Mouse (Mus musculus): ENCODE data around the gene Vcp. TPM values are rescaled to one million over a fixed set of nuclear protein-coding genes. Genes with fewer than 3 reads are reported as not detected.

Gene Vcp
- polyA plus RNA-seq, 1 experiment from 2014 or later = 242 TPM

GRCm38 (mm10) chr4:43010161-43011038, 10.1 kb upstream of the Vcp start, which contains the start of gene Fancg:
Fancg (minus strand) TSS chr4:43010506.
- Histone ChIP-seq H3K4me2 (replicated peaks; ENCODE audit: low read depth, low read length) (peak within 1 kb of the TSS; percentile 78), H3K9ac (replicated peaks; ENCODE audit: low read depth) (peak within 1 kb of the TSS; percentile 59), H3K4me1 (ENCODE audit: insufficient read depth, low read depth, low read length) (no peaks in the 10 kb centered on the region), H3K4me3 (ENCODE audit: low read depth, low read length) (peak within 1 kb of the TSS; percentile 88), H3K9me3 (ENCODE audit: low read length) (no peaks in the 10 kb centered on the region), H3K27ac (ENCODE audit: low read length) (no peak within 1 kb of the TSS), H3K36me3 (ENCODE audit: insufficient read depth, low read length) (no peaks in the 10 kb centered on the region), H3K27me3 (replicated peaks; ENCODE audit: insufficient read depth, low read length) (no peaks in the 10 kb centered on the region)
- DNase-seq (ENCODE audit: low spot score) (peak; percentile 83), ATAC-seq (peak; percentile 91)
- under 1% methylated on average over 37 of the region's 37 CpGs for WGBS
- TF ChIP-seq EP300 (IDR thresholded peaks at IDR 0.05) (no peak), CTCF (IDR thresholded peaks at IDR 0.05) (no peak)

- TF ChIP-seq EP300 (IDR thresholded peaks at IDR 0.05) (no peak), CTCF (IDR thresholded peaks at IDR 0.05) (peak; percentile 69)
- no peak overlapping the region for H3K4me3 ChIP-seq (ENCODE audit: low read depth, low read length)
- ATAC-seq (no peak), DNase-seq (ENCODE audit: low spot score) (peak; percentile 72)
- 47% methylated on average over 2 of the region's 2 CpGs for WGBS
- H3K4me2 ChIP-seq (replicated peaks; ENCODE audit: low read depth, low read length) = no peak overlapping the region
- no peak overlapping the region for H3K9ac ChIP-seq (replicated peaks; ENCODE audit: low read depth)
- H3K9me3 ChIP-seq (ENCODE audit: low read length) = no peaks in the 10 kb centered on the region
- no peak overlapping the region for H3K27ac ChIP-seq (ENCODE audit: low read length)
- no peaks in the 10 kb centered on the region for H3K4me1 ChIP-seq (ENCODE audit: insufficient read depth, low read depth, low read length)
- H3K36me3 ChIP-seq (ENCODE audit: insufficient read depth, low read length) = no peaks in the 10 kb centered on the region; the same call in 1 of the 2 replicates
- H3K27me3 ChIP-seq (replicated peaks; ENCODE audit: insufficient read depth, low read length) = no peaks in the 10 kb centered on the region
These were observed 5.5 kb upstream of the Vcp start for GRCm38 (mm10) chr4:43005765-43006164.

GRCm38 (mm10) chr4:43004951-43005350, 4.6 kb upstream of the Vcp start:
- Histone ChIP-seq H3K4me2 (replicated peaks; ENCODE audit: low read depth, low read length) (no peak overlapping the region), H3K4me1 (ENCODE audit: insufficient read depth, low read depth, low read length) (no peaks in the 10 kb centered on the region), H3K27ac (ENCODE audit: low read length) (no peak overlapping the region), H3K9ac (replicated peaks; ENCODE audit: low read depth) (no peak overlapping the region), H3K9me3 (ENCODE audit: low read length) (no peaks in the 10 kb centered on the region), H3K27me3 (replicated peaks; ENCODE audit: insufficient read depth, low read length) (no peaks in the 10 kb centered on the region), H3K36me3 (ENCODE audit: insufficient read depth, low read length) (no peaks in the 10 kb centered on the region; the same call in 1 of the 2 replicates), H3K4me3 (ENCODE audit: low read depth, low read length) (no peak overlapping the region)
- ATAC-seq (no peak), DNase-seq (ENCODE audit: low spot score) (no peak)
- 89% methylated on average over 3 of the region's 3 CpGs for whole genome bisulfite sequencing
- TF ChIP-seq EP300 (IDR thresholded peaks at IDR 0.05) = no peak
- TF ChIP-seq CTCF (IDR thresholded peaks at IDR 0.05) = no peak

GRCm38 (mm10) chr4:43002756-43003439, 2.6 kb upstream of the Vcp start:
- no peak for TF ChIP-seq CTCF (IDR thresholded peaks at IDR 0.05)
- TF ChIP-seq EP300 (IDR thresholded peaks at IDR 0.05) = no peak
- Histone ChIP-seq H3K4me2 (replicated peaks; ENCODE audit: low read depth, low read length) (no peak overlapping the region), H3K27me3 (replicated peaks; ENCODE audit: insufficient read depth, low read length) (no peaks in the 10 kb centered on the region), H3K9ac (replicated peaks; ENCODE audit: low read depth) (no peak overlapping the region), H3K36me3 (ENCODE audit: insufficient read depth, low read length) (no peaks in the 10 kb centered on the region; the same call in 1 of the 2 replicates), H3K4me1 (ENCODE audit: insufficient read depth, low read depth, low read length) (peaks cover 10% of the 10 kb centered on the region; the same call in 1 of the 2 replicates), H3K9me3 (ENCODE audit: low read length) (no peaks in the 10 kb centered on the region), H3K27ac (ENCODE audit: low read length) (no peak overlapping the region), H3K4me3 (ENCODE audit: low read depth, low read length) (no peak overlapping the region)
- 75% methylated on average over 12 of the region's 12 CpGs for WGBS
- ATAC-seq (no peak), DNase-seq (ENCODE audit: low spot score) (no peak)

GRCm38 (mm10) chr4:43001272-43001671, 965 bp upstream of the Vcp start:
- 82% methylated on average over 2 of the region's 2 CpGs for WGBS
- no peak overlapping the region for H3K4me2 ChIP-seq (replicated peaks; ENCODE audit: low read depth, low read length)
- no peak overlapping the region for H3K4me3 ChIP-seq (ENCODE audit: low read depth, low read length)
- ATAC-seq = no peak
- DNase-seq (ENCODE audit: low spot score) = no peak
- H3K36me3 ChIP-seq (ENCODE audit: insufficient read depth, low read length) = no peaks in the 10 kb centered on the region; the same call in 1 of the 2 replicates
- H3K9me3 ChIP-seq (ENCODE audit: low read length) = no peaks in the 10 kb centered on the region
- H3K27ac ChIP-seq (ENCODE audit: low read length) = no peak overlapping the region
- TF ChIP-seq EP300 (IDR thresholded peaks at IDR 0.05) (no peak), CTCF (IDR thresholded peaks at IDR 0.05) (no peak)
- no peaks in the 10 kb centered on the region for H3K27me3 ChIP-seq (replicated peaks; ENCODE audit: insufficient read depth, low read length)
- peaks cover 13% of the 10 kb centered on the region; the same call in 1 of the 2 replicates for H3K4me1 ChIP-seq (ENCODE audit: insufficient read depth, low read depth, low read length)
- no peak overlapping the region for H3K9ac ChIP-seq (replicated peaks; ENCODE audit: low read depth)

Data from lung, postnatal 0 days (tissue).